Mouse (Mus musculus) bone marrow, adult 2 months (tissue): ENCODE data around the gene Bmpr1a. TPM values are rescaled to one million over a fixed set of nuclear protein-coding genes. Genes with fewer than 3 reads are reported as not detected.

Source experiments
- H3K27ac ChIP-seq: fragments of 200-500 bp; 2 replicates; pipeline ENCODE4 v1.5.1; 2012; ENCODE audit warnings: low read depth, mild to moderate bottlenecking, control low read depth, inconsistent platforms, low read length; ENCODE audit not compliant: control insufficient read depth, poor library complexity, insufficient read depth
- H3K4me1 ChIP-seq: fragments of 200-500 bp; 2 replicates; pipeline ENCODE4 v1.6.1; 2011; ENCODE audit warnings: low read length; ENCODE audit not compliant: control insufficient read depth, insufficient read depth
- H3K4me3 ChIP-seq: fragments of 200-500 bp; replicated peaks from 2 replicates; pipeline ENCODE3; 2011; ENCODE audit warnings: mild to moderate bottlenecking, low read depth, low read length, control low read depth; ENCODE audit not compliant: control insufficient read depth
- CTCF ChIP-seq: fragments of 200-500 bp; IDR thresholded peaks from 2 replicates; pipeline ENCODE4 v1.5.1; 2011; ENCODE audit warnings: low read length, control low read depth; ENCODE audit not compliant: control insufficient read depth, insufficient read depth
- POLR2A ChIP-seq: fragments of 200-500 bp; IDR thresholded peaks from 2 replicates; pipeline ENCODE4 v1.6.1; 2011; ENCODE audit warnings: low read depth, mild to moderate bottlenecking, control low read depth, low read length, borderline replicate concordance; ENCODE audit not compliant: control insufficient read depth
- WGBS: fragments of 180-500 bp; shearing (Covaris S2); methylation state at CpG from one replicate; pipeline ENCODE4 v1.1.7; 2018; 5-methylcytosine and 5-hydroxymethylcytosine counted together
- polyA plus RNA-seq: library from polyadenylated mRNA; stranded (reverse); fragments of >200 nt; gene quantifications from 2 replicates; pipeline ENCODE4 v1.2.4, GENCODE M21; 2011; ENCODE audit warnings: low replicate concordance; ENCODE audit not compliant: missing spikeins, insufficient read depth, insufficient read length

Bmpr1a gene
- polyA plus RNA-seq, 1 experiment = 5.9 TPM

DNA sequence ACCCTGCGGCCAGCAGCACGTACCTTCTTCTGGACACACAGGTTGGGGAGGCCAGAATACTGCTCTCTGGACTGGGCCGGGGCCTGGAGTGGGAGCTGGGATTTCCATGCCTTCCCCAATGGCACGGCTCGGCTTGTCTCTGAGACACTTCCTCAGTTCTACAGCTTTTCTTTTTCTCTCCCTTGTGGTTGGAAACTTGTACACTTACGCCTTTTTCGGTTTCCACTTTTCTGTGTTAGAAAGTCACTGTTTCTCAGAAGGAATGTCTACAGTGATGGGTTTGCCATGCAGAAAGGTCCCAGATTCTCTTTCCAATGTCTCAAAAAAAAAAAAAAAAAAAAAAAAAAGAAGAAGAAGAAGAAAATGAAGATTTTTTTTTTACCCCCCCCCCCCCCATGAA is 99.7 kb downstream of the Bmpr1a start:
- Histone ChIP-seq H3K4me3 (no peak overlapping the region), H3K27ac (no peak overlapping the region), H3K4me1 (no peaks in the 10 kb centered on the region; the same call in 1 of the 2 replicates)
- TF ChIP-seq CTCF (no peak), POLR2A (no peak)
- WGBS = 77% methylated on average over 7 of the region's 7 CpGs

DNA sequence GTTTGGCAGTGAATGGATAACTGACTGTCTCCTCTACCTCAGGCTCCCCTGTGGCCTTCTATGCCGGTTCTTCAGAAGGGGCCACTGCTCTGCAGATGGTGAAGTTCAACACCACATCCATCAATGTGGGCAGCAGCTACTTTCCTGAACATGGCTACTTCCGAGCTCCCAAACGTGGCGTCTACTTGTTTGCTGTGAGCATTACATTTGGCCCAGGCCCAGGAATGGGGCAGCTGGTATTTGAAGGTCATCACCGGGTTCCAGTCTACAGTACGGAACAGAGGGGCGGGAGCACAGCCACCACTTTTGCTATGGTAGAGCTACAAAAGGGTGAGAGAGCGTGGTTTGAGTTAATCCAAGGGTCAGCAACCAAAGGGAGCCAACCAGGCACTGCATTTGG is 100.3 kb downstream of the Bmpr1a start:
- no peak for TF ChIP-seq POLR2A
- TF ChIP-seq CTCF = no peak
- WGBS = 83% methylated on average over 8 of the region's 8 CpGs
- H3K4me1 ChIP-seq = no peaks in the 10 kb centered on the region; the same call in 1 of the 2 replicates
- H3K4me3 ChIP-seq = no peak overlapping the region
- no peak overlapping the region for H3K27ac ChIP-seq

DNA sequence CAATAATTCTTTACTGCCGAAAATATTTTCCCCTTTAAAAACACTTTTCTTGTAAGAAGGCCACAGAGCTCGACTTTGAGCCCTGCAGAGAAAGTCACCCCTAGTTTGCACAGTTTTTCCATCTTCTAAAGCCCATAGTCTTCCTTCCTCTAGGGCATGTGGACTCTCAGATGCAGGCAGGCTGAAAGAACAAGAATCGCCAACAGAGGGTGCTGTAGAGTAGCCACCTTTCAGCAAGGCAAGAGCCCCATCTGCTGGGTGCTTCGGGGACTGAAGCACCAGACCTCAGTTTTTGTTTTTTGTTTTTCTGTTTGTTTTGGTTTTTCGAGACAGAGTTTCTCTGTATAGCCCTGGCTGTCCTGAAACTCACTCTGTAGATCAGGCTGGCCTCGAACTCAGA is 102.0 kb downstream of the Bmpr1a start:
- Histone ChIP-seq H3K4me3 (no peak overlapping the region), H3K4me1 (no peaks in the 10 kb centered on the region), H3K27ac (no peak overlapping the region)
- TF ChIP-seq CTCF (peak; percentile 99), POLR2A (no peak)
- WGBS = 25% methylated on average over 6 of the region's 6 CpGs

DNA sequence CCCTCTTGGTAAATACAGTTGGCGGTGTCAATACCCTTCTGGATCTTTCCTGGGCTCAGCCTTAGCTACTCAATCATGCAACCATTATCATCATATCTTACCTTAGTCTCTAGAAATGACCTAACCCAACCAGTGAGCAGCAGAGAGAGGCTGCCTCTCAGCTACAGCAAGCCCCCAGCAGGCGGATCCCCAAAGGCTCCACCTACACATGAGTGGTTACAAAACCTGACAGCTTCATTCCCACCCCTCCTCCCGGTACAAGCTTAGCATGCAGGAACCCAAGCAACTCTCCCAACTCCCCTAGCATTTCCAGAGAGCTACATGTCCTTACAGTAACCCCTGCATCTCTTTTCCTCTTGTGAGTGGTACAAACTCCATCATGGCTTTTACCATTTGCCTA is 103.1 kb downstream of the Bmpr1a start:
- H3K27ac ChIP-seq = no peak overlapping the region
- 74% methylated on average over 3 of the region's 3 CpGs for WGBS
- TF ChIP-seq CTCF (no peak), POLR2A (no peak)
- H3K4me1 ChIP-seq = no peaks in the 10 kb centered on the region
- no peak overlapping the region for H3K4me3 ChIP-seq

- WGBS = 81% methylated on average over 6 of the region's 6 CpGs
- H3K27ac ChIP-seq = no peak overlapping the region
- no peaks in the 10 kb centered on the region for H3K4me1 ChIP-seq
- no peak overlapping the region for H3K4me3 ChIP-seq
- TF ChIP-seq CTCF (no peak), POLR2A (no peak)
Observed at GRCm38 (mm10) chr14:34399301-34399700, 103.8 kb downstream of the Bmpr1a start.

DNA sequence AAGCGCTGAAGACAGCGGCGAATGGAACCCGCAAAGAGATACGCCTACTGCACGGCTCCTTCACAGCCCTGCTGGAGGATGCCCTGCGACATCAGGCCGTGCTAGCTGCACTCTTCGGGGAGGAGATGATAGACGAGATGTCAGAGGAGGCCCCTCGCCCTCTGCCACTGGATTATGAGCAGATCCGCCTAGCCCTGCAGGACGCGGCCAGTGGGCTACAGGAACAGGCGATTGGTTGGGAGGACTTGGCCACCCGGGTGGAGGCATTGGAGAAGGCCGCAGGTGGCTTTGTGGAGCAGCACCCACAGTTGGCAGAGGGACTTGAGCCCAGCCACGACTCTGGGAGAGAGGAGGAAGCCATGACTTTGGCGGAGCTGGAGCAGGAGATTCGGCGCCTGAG is 104.2 kb downstream of the Bmpr1a start:
- 81% methylated on average over 21 of the region's 21 CpGs for WGBS
- TF ChIP-seq CTCF = no peak
- TF ChIP-seq POLR2A = no peak
- Histone ChIP-seq H3K4me3 (no peak overlapping the region), H3K27ac (no peak overlapping the region), H3K4me1 (no peaks in the 10 kb centered on the region)

DNA sequence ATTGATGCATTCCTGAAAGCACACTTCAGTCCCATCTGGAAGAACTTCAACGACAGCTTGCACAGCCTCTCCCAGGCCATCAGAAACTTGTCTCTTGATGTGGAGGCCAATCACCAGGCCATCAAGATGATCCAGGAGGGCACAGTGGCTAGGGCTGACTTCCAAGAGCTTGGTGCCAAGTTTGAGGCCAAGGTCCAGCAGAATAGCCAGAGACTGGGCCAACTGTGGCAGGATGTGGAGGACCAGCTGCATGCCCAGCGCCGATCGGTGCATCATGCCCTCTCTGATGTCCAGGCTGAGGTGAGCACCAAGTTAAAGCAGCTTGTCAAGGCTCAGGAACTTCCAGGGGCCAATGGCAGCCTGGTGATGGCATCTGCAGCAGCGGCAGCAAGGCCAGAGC is 105.3 kb downstream of the Bmpr1a start:
- Histone ChIP-seq H3K27ac (no peak overlapping the region), H3K4me1 (no peaks in the 10 kb centered on the region), H3K4me3 (no peak overlapping the region)
- 77% methylated on average over 5 of the region's 5 CpGs for WGBS
- no peak for TF ChIP-seq POLR2A
- no peak for TF ChIP-seq CTCF

- Histone ChIP-seq H3K4me3 (no peak overlapping the region), H3K4me1 (peaks cover 1% of the 10 kb centered on the region; the same call in 1 of the 2 replicates), H3K27ac (no peak overlapping the region)
- no peak for TF ChIP-seq POLR2A
- no peak for TF ChIP-seq CTCF
- 67% methylated on average over 4 of the region's 4 CpGs for WGBS
Observed at GRCm38 (mm10) chr14:34393295-34393694, 109.8 kb downstream of the Bmpr1a start.

GRCm38 (mm10) chr14:34382921-34383704 is 120.0 kb downstream of the Bmpr1a start:
- 83% methylated on average over 9 of the region's 9 CpGs for WGBS
- no peak overlapping the region for H3K4me3 ChIP-seq
- TF ChIP-seq POLR2A (no peak), CTCF (no peak)
- H3K4me1 ChIP-seq = no peaks in the 10 kb centered on the region
- no peak overlapping the region for H3K27ac ChIP-seq
